In genomic region chr5:123193436-123193835, GRCm38 (mm10) we compare ENCODE assay signal across 21 mouse cellular contexts. TPM values are rescaled to one million over a fixed set of nuclear protein-coding genes. Genes with fewer than 3 reads are reported as not detected.
DNase-seq lines count a peak whose midpoint lies in the region; ATAC-seq and TF ChIP-seq lines count a peak whose summit lies in the region.
"Had no signal": no experiment of that assay in that cellular context is flagged by ENCODE, and none has a peak within 500 bp of the region (broad histone marks: within the 10 kb centered on the region; RNA-seq: fewer than 3 reads in every experiment).

No protein-coding gene starts in this region.

- H3K4me3 ChIP-seq in heart, embryonic 10.5 days = no peak overlapping the region
- no peak overlapping the region for H3K4me3 ChIP-seq in intestine, embryonic 16.5 days (ENCODE audit: low read length)
- H3K4me3 ChIP-seq in liver, embryonic 16.5 days (ENCODE audit: low read depth, low read length) = peak overlapping the region; percentile 29
- H3K4me3 ChIP-seq in stomach, embryonic 15.5 days (replicated peaks) = no peak overlapping the region
- no peak overlapping the region for H3K4me3 ChIP-seq in lung, postnatal 0 days (ENCODE audit: low read depth, low read length)
- H3K4me3 ChIP-seq: embryonic facial prominence, embryonic 13.5 days; forebrain, embryonic 13.5 days; hindbrain, embryonic 15.5 days; limb, embryonic 12.5 days had no signal

- no peak overlapping the region for H3K27ac ChIP-seq in heart, embryonic 10.5 days
- no peak overlapping the region for H3K27ac ChIP-seq in intestine, embryonic 16.5 days (ENCODE audit: low read length)
- peak overlapping the region; percentile 93 for H3K27ac ChIP-seq in liver, embryonic 16.5 days (ENCODE audit: low read length)
- no peak overlapping the region for H3K27ac ChIP-seq in stomach, embryonic 15.5 days
- no peak overlapping the region for H3K27ac ChIP-seq in lung, postnatal 0 days (ENCODE audit: low read length)
- H3K27ac ChIP-seq: embryonic facial prominence, embryonic 13.5 days; forebrain, embryonic 13.5 days; hindbrain, embryonic 15.5 days; limb, embryonic 12.5 days had no signal

- no peaks in the 10 kb centered on the region for H3K36me3 ChIP-seq in heart, embryonic 10.5 days
- no peaks in the 10 kb centered on the region for H3K36me3 ChIP-seq in intestine, embryonic 16.5 days (ENCODE audit: control insufficient read depth, insufficient read depth, low read length)
- no peaks in the 10 kb centered on the region for H3K36me3 ChIP-seq in liver, embryonic 16.5 days (ENCODE audit: control insufficient read depth, insufficient read depth)
- no peaks in the 10 kb centered on the region for H3K36me3 ChIP-seq in stomach, embryonic 15.5 days
- no peaks in the 10 kb centered on the region for H3K36me3 ChIP-seq in lung, postnatal 0 days (ENCODE audit: insufficient read depth, low read length)
- H3K36me3 ChIP-seq: embryonic facial prominence, embryonic 13.5 days; hindbrain, embryonic 15.5 days; limb, embryonic 12.5 days had no signal

- no peak for TF ChIP-seq CTCF in lung, postnatal 0 days (IDR thresholded peaks at IDR 0.05)

- H3K4me1 ChIP-seq in heart, embryonic 10.5 days = no peaks in the 10 kb centered on the region
- no peaks in the 10 kb centered on the region for H3K4me1 ChIP-seq in intestine, embryonic 16.5 days (ENCODE audit: control insufficient read depth, insufficient read depth, low read length)
- H3K4me1 ChIP-seq in liver, embryonic 16.5 days (ENCODE audit: control insufficient read depth, low read depth, low read length) = peaks cover 50% of the 10 kb centered on the region
- no peaks in the 10 kb centered on the region for H3K4me1 ChIP-seq in stomach, embryonic 15.5 days
- H3K4me1 ChIP-seq in lung, postnatal 0 days (ENCODE audit: insufficient read depth, low read depth, low read length) = no peaks in the 10 kb centered on the region
- H3K4me1 ChIP-seq: embryonic facial prominence, embryonic 13.5 days; forebrain, embryonic 13.5 days; hindbrain, embryonic 15.5 days; limb, embryonic 12.5 days had no signal

- peak; percentile 69 for ATAC-seq in intestine, embryonic 16.5 days
- ATAC-seq in liver, embryonic 16.5 days (ENCODE audit: low read depth) = peak; percentile 93
- ATAC-seq in stomach, embryonic 15.5 days (ENCODE audit: insufficient read depth, low FRiP score, low read depth) = peak; percentile 85
- ATAC-seq in lung, postnatal 0 days = no peak
- ATAC-seq: forebrain, embryonic 13.5 days; Patski had no signal

- no peaks in the 10 kb centered on the region for H3K9me3 ChIP-seq in heart, embryonic 10.5 days
- H3K9me3 ChIP-seq in intestine, embryonic 16.5 days (ENCODE audit: control insufficient read depth, low read length) = no peaks in the 10 kb centered on the region
- no peaks in the 10 kb centered on the region for H3K9me3 ChIP-seq in liver, embryonic 16.5 days (replicated peaks; ENCODE audit: control insufficient read depth, low read length)
- H3K9me3 ChIP-seq in stomach, embryonic 15.5 days = no peaks in the 10 kb centered on the region
- no peaks in the 10 kb centered on the region for H3K9me3 ChIP-seq in lung, postnatal 0 days (ENCODE audit: low read length)
- H3K9me3 ChIP-seq: embryonic facial prominence, embryonic 13.5 days; forebrain, embryonic 13.5 days; hindbrain, embryonic 15.5 days; limb, embryonic 12.5 days had no signal

- H3K27me3 ChIP-seq in heart, embryonic 10.5 days (ENCODE audit: insufficient read depth, poor library complexity, severe bottlenecking) = peaks cover 3% of the 10 kb centered on the region; the same call in 1 of the 2 replicates
- no peaks in the 10 kb centered on the region for H3K27me3 ChIP-seq in intestine, embryonic 16.5 days (replicated peaks; ENCODE audit: control insufficient read depth, insufficient read depth, low read length)
- no peaks in the 10 kb centered on the region for H3K27me3 ChIP-seq in liver, embryonic 16.5 days (ENCODE audit: control insufficient read depth, insufficient read depth, low read depth, low read length)
- no peaks in the 10 kb centered on the region for H3K27me3 ChIP-seq in stomach, embryonic 15.5 days (replicated peaks)
- no peaks in the 10 kb centered on the region for H3K27me3 ChIP-seq in lung, postnatal 0 days (replicated peaks; ENCODE audit: insufficient read depth, low read length)
- H3K27me3 ChIP-seq: embryonic facial prominence, embryonic 13.5 days; forebrain, embryonic 13.5 days; hindbrain, embryonic 15.5 days; limb, embryonic 12.5 days had no signal

- peak; percentile 66 for DNase-seq in heart, embryonic 10.5 days (ENCODE audit: low spot score)
- DNase-seq in heart, adult 18-20 months = no peak
- DNase-seq in lung, postnatal 0 days (ENCODE audit: low spot score) = no peak
- DNase-seq in retina, embryonic 14.5 days (ENCODE audit: low spot score) = no peak
- DNase-seq in adrenal gland, adult 2 months = no peak
- DNase-seq: cerebellum, adult 11-12 months; kidney, adult 2 months; lung, postnatal 14 days; retina, postnatal 1 day; thymus, adult 2 months had no signal

- 69% methylated on average over 5 of the region's 5 CpGs for WGBS in heart, embryonic 10.5 days
- 76% methylated on average over 5 of the region's 5 CpGs for WGBS in intestine, embryonic 16.5 days
- WGBS in liver, embryonic 16.5 days (ENCODE audit: insufficient replicate concordance) = 36% methylated on average over 5 of the region's 5 CpGs
- WGBS in stomach, embryonic 15.5 days = 68% methylated on average over 5 of the region's 5 CpGs
- 78% methylated on average over 5 of the region's 5 CpGs for WGBS in lung, postnatal 0 days

- H3K9ac ChIP-seq in intestine, embryonic 16.5 days (ENCODE audit: low read depth, low read length) = no peak overlapping the region
- H3K9ac ChIP-seq in liver, embryonic 16.5 days (ENCODE audit: low read depth, low read length) = peak overlapping the region; percentile 58
- H3K9ac ChIP-seq in stomach, embryonic 15.5 days = no peak overlapping the region
- no peak overlapping the region for H3K9ac ChIP-seq in lung, postnatal 0 days (replicated peaks; ENCODE audit: low read depth)
- H3K9ac ChIP-seq: embryonic facial prominence, embryonic 13.5 days; forebrain, embryonic 13.5 days; hindbrain, embryonic 15.5 days; limb, embryonic 12.5 days had no signal

- no peak overlapping the region for H3K4me2 ChIP-seq in intestine, embryonic 16.5 days (ENCODE audit: low read depth, low read length)
- peak overlapping the region; percentile 59 for H3K4me2 ChIP-seq in liver, embryonic 16.5 days (ENCODE audit: low read depth, low read length)
- no peak overlapping the region for H3K4me2 ChIP-seq in stomach, embryonic 15.5 days
- no peak overlapping the region for H3K4me2 ChIP-seq in lung, postnatal 0 days (replicated peaks; ENCODE audit: low read depth, low read length)
- H3K4me2 ChIP-seq: embryonic facial prominence, embryonic 13.5 days; forebrain, embryonic 13.5 days; hindbrain, embryonic 15.5 days; limb, embryonic 12.5 days; midbrain, embryonic 11.5 days had no signal

- TF ChIP-seq EP300 in lung, postnatal 0 days (IDR thresholded peaks at IDR 0.05) = no peak

RNA-seq across cellular contexts. Expression of gene Hpd, which starts 10.9 kb away (rescaled TPM):
- 0.35 TPM in 1 of 2 replicates, not detected in the other for polyA plus RNA-seq in heart, embryonic 10.5 days (2016; fragmentation: Nextera tagmentation; extraction: Ambion mirVana)
- total RNA-seq in heart, adult 18-20 months (2021) = under 1 TPM in 1 of 2 experiments, not detected in 1; 0.51 TPM
- polyA plus RNA-seq in intestine, embryonic 16.5 days (2015; fragmentation: Nextera tagmentation; extraction: Ambion mirVana) = 9.0 and 9.9 TPM in 2 replicates
- 110 and 129 TPM in 2 replicates for polyA plus RNA-seq in liver, embryonic 16.5 days (2015; fragmentation: Nextera tagmentation; extraction: Ambion mirVana)
- polyA plus RNA-seq in stomach, embryonic 15.5 days (2015; fragmentation: Nextera tagmentation; extraction: Ambion mirVana) = 2.2 and 5.3 TPM in 2 replicates
- polyA plus RNA-seq in lung, postnatal 0 days (2015; fragmentation: Nextera tagmentation; extraction: Ambion mirVana) = 0.19 TPM in 1 of 2 replicates, not detected in the other
- 10 to 100 TPM in 1 of 2 experiments, 1 to 10 TPM in 1; 5.0 to 11.2 TPM for total RNA-seq in adrenal gland, adult 2 months (2021)
- 1.0 and 2.2 TPM in 2 replicates for polyA plus RNA-seq in adrenal gland, adult 2 months (2012; rRNA removed)
- polyA plus RNA-seq: embryonic facial prominence, embryonic 13.5 days; forebrain, embryonic 13.5 days; heart, postnatal 0 days; hindbrain, embryonic 15.5 days; limb, embryonic 12.5 days; midbrain, embryonic 11.5 days; neural tube, embryonic 14.5 days; Patski had no signal

RNA-seq across cellular contexts. Expression of gene Psmd9, which starts 24.2 kb away (rescaled TPM):
- 73.2 and 85.3 TPM in 2 replicates for polyA plus RNA-seq in heart, embryonic 10.5 days (2016; fragmentation: Nextera tagmentation; extraction: Ambion mirVana)
- total RNA-seq in heart, adult 18-20 months (2021) = 10 to 100 TPM; 12.9 to 17.0 TPM
- 64.3 and 66.3 TPM in 2 replicates for polyA plus RNA-seq in intestine, embryonic 16.5 days (2015; fragmentation: Nextera tagmentation; extraction: Ambion mirVana)
- 63.8 and 73.2 TPM in 2 replicates for polyA plus RNA-seq in liver, embryonic 16.5 days (2015; fragmentation: Nextera tagmentation; extraction: Ambion mirVana)
- polyA plus RNA-seq in stomach, embryonic 15.5 days (2015; fragmentation: Nextera tagmentation; extraction: Ambion mirVana) = 67.6 and 76.0 TPM in 2 replicates
- polyA plus RNA-seq in lung, postnatal 0 days (2015; fragmentation: Nextera tagmentation; extraction: Ambion mirVana) = 61.3 and 62.0 TPM in 2 replicates
- 10 to 100 TPM; 20.5 to 29.1 TPM for total RNA-seq in adrenal gland, adult 2 months (2021)
- polyA plus RNA-seq in adrenal gland, adult 2 months (2012; rRNA removed) = 17.9 and 22.6 TPM in 2 replicates

RNA-seq across cellular contexts. Expression of gene Setd1b, which starts 51.4 kb away (rescaled TPM):
- 5.4 and 9.8 TPM in 2 replicates for polyA plus RNA-seq in heart, embryonic 10.5 days (2016; fragmentation: Nextera tagmentation; extraction: Ambion mirVana)
- 10 to 100 TPM; 11.4 to 15.5 TPM for total RNA-seq in heart, adult 18-20 months (2021)
- polyA plus RNA-seq in intestine, embryonic 16.5 days (2015; fragmentation: Nextera tagmentation; extraction: Ambion mirVana) = 6.6 and 6.9 TPM in 2 replicates
- 3.5 and 4.1 TPM in 2 replicates for polyA plus RNA-seq in liver, embryonic 16.5 days (2015; fragmentation: Nextera tagmentation; extraction: Ambion mirVana)
- polyA plus RNA-seq in stomach, embryonic 15.5 days (2015; fragmentation: Nextera tagmentation; extraction: Ambion mirVana) = 9.4 and 9.6 TPM in 2 replicates
- 6.2 and 7.2 TPM in 2 replicates for polyA plus RNA-seq in lung, postnatal 0 days (2015; fragmentation: Nextera tagmentation; extraction: Ambion mirVana)
- 10 to 100 TPM; 20.5 to 24.0 TPM for total RNA-seq in adrenal gland, adult 2 months (2021)
- 17.2 and 22.3 TPM in 2 replicates for polyA plus RNA-seq in adrenal gland, adult 2 months (2012; rRNA removed)

RNA-seq across cellular contexts. Expression of gene Wdr66, which starts 58.5 kb away (rescaled TPM):
- polyA plus RNA-seq in heart, embryonic 10.5 days (2016; fragmentation: Nextera tagmentation; extraction: Ambion mirVana) = 0.53 and 0.79 TPM in 2 replicates
- under 1 TPM; 0.62 to 0.94 TPM for total RNA-seq in heart, adult 18-20 months (2021)
- 0.40 and 0.50 TPM in 2 replicates for polyA plus RNA-seq in intestine, embryonic 16.5 days (2015; fragmentation: Nextera tagmentation; extraction: Ambion mirVana)
- 0.08 and 0.11 TPM in 2 replicates for polyA plus RNA-seq in liver, embryonic 16.5 days (2015; fragmentation: Nextera tagmentation; extraction: Ambion mirVana)
- 0.86 and 0.92 TPM in 2 replicates for polyA plus RNA-seq in stomach, embryonic 15.5 days (2015; fragmentation: Nextera tagmentation; extraction: Ambion mirVana)
- 1.9 and 2.5 TPM in 2 replicates for polyA plus RNA-seq in lung, postnatal 0 days (2015; fragmentation: Nextera tagmentation; extraction: Ambion mirVana)
- 1 to 10 TPM; 1.0 to 1.2 TPM for total RNA-seq in adrenal gland, adult 2 months (2021)
- 0.56 and 0.79 TPM in 2 replicates for polyA plus RNA-seq in adrenal gland, adult 2 months (2012; rRNA removed)

Comparison
In these comparisons a context has a peak if more than half of its experiments do, and no peak if none do; other contexts are left out.
1. RNA of gene Hpd, which starts 10.9 kb away (polyA plus RNA-seq): 110 to 129 TPM in liver, embryonic 16.5 days; 9.0 to 9.9 TPM in intestine, embryonic 16.5 days, 2.2 to 5.3 TPM in stomach, embryonic 15.5 days, 1.0 to 2.2 TPM in adrenal gland, adult 2 months, 0.35 TPM in heart, embryonic 10.5 days and 0.19 TPM in lung, postnatal 0 days; every median in the first group is over 10 times any median in the second.